Mouse (Mus musculus): ENCODE results near the gene Fam174a.

The Fam174a gene

GRCm38 (mm10) chr1:95313393-95314228 lies at the start of gene Fam174a:
Gene Fam174a (plus strand): TSS chr1:95313623.
- ATAC-seq (ENCODE audit: insufficient number of reproducible peaks, low FRiP score, low TSS enrichment) = peak; percentile 96

GRCm38 (mm10) chr1:95263843-95264242 lies 49.6 kb upstream of the Fam174a start:
- ATAC-seq (ENCODE audit: insufficient number of reproducible peaks, low FRiP score, low TSS enrichment) = no peak

- ATAC-seq (ENCODE audit: insufficient number of reproducible peaks, low FRiP score, low TSS enrichment) = no peak
Observed at GRCm38 (mm10) chr1:95267950-95268724, 45.3 kb upstream of the Fam174a start.

DNA sequence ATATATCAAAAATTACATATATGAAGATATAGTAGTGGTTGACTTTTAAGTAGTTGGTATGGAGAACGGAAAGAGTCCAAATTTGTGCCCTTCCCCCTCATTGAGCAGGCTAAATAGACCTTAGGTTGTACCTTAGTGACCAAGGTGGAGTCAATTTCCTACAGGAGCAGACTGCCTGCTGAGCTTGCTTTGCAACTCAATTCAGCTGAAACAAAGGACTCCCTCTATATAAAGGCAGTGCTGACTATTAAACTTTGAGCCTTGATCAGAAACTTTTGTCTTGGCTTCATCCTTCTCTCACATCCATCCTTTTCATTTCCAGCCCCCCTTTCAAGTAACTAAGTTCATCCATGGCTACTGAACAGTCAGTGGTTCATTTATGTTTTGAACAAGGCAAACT lies 40.1 kb upstream of the Fam174a start:
- no peak for ATAC-seq (ENCODE audit: insufficient number of reproducible peaks, low FRiP score, low TSS enrichment)

- no peak for ATAC-seq (ENCODE audit: insufficient number of reproducible peaks, low FRiP score, low TSS enrichment)
Observed at GRCm38 (mm10) chr1:95308324-95308723, 5.1 kb upstream of the Fam174a start.

- ATAC-seq (ENCODE audit: insufficient number of reproducible peaks, low FRiP score, low TSS enrichment) = peak; percentile 61; the same call in 1 of the 2 replicates
Observed at GRCm38 (mm10) chr1:95314229-95314555, 769 bp downstream of the Fam174a start.

- no peak for ATAC-seq (ENCODE audit: insufficient number of reproducible peaks, low FRiP score, low TSS enrichment)
Observed at GRCm38 (mm10) chr1:95315981-95316380, 2.6 kb downstream of the Fam174a start.

DNA sequence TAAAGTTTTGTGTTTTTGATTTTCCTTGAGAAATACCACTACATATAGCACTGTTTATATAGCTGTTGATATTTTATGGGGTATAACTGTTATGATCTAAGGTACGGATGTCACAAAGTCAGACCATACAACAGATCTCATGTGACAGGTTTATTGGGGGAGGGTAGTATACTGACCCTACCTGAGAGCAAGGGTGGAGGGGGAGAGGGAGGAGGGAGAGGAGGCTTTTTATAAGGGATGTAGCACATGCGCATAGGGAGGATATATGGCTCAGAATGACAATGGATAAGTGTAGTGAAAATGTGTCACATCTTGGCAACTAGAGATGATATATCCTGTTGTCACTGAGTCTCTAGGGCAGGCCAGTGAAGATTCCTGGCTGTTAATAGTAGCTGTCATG lies 8.8 kb downstream of the Fam174a start:
- ATAC-seq (ENCODE audit: insufficient number of reproducible peaks, low FRiP score, low TSS enrichment) = no peak

GRCm38 (mm10) chr1:95323004-95323403 lies 9.6 kb downstream of the Fam174a start:
- no peak for ATAC-seq (ENCODE audit: insufficient number of reproducible peaks, low FRiP score, low TSS enrichment)

DNA sequence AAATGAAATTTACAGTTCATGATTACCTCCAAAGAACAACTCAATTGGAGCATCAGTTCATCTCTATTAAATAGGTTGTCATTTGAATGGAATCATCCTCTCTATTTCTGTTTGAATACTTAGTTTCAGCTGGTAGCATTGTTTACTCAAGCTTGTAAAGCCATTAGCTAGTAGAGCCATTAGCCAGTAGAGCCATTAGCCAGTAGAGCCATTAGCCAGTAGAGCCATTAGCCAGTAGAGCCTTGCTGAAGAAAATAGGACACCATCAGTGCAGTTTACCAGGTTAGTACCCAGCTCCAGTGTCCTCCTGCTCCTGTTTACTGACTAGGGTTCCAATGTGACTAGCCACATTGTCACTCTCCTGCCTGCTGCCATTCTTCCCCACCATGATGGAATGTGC lies 13.4 kb downstream of the Fam174a start:
- no peak for ATAC-seq (ENCODE audit: insufficient number of reproducible peaks, low FRiP score, low TSS enrichment)

DNA sequence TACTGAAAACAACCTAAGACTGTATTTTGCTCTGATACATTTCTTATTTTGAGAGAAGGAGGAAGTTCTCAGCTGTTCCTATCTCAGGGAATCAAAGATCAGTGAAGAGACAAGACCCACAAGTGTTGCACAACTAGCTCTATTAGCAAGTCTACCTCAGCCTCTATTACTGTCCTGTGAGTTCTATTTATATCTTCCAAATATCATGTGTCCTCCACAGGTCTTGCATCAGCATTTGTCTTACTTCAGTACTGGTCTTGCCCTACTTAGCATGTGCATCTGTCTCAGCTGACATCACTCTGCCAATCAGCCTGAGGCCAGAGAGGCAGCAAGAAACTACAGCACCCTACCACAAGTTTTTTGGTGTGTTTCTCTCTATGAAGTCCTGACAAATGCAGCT lies 26.2 kb downstream of the Fam174a start:
- ATAC-seq (ENCODE audit: insufficient number of reproducible peaks, low FRiP score, low TSS enrichment) = no peak

DNA sequence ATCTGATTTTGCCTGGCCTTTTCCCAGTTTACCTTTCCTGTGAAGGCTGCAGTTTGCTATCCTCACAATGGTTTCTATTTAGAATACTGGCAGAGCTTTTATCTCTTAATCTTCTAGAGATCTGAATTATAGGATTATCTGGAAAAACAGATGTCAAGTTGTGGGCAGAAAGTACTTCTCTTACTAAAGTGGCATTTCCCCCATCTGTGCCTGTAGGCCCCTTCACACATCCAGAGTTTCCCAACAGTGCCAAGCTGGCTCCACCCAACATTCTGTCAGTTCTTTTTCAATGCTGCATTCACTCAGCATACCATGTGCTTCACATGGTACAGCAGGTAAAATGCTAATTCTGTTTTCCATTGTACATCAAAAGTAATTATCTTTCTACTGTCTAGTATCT lies 28.8 kb downstream of the Fam174a start:
- ATAC-seq (ENCODE audit: insufficient number of reproducible peaks, low FRiP score, low TSS enrichment) = no peak

- ATAC-seq (ENCODE audit: insufficient number of reproducible peaks, low FRiP score, low TSS enrichment) = no peak
Observed at GRCm38 (mm10) chr1:95343585-95344485, 30.4 kb downstream of the Fam174a start.

- no peak for ATAC-seq (ENCODE audit: insufficient number of reproducible peaks, low FRiP score, low TSS enrichment)
Observed at GRCm38 (mm10) chr1:95354146-95354545, 40.7 kb downstream of the Fam174a start.

DNA sequence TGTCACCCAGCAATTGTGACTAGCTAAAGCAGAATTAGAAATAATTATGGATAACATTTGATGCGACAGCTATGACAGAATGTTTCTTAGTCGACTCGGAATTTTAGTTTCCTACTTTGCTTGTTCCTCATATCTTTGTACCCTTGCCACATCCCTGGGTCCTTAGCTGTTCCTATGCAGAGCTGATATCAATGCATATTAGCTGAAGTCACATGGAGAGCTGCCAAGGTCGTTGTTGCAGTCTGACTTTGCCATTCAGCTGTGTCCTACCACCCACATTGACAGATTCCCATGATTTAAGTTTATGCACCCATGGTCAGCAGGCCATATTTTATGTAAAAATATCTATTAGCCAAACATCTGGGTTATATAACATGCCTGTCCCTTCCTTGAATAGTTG lies 43.5 kb downstream of the Fam174a start:
- ATAC-seq (ENCODE audit: insufficient number of reproducible peaks, low FRiP score, low TSS enrichment) = no peak

DNA sequence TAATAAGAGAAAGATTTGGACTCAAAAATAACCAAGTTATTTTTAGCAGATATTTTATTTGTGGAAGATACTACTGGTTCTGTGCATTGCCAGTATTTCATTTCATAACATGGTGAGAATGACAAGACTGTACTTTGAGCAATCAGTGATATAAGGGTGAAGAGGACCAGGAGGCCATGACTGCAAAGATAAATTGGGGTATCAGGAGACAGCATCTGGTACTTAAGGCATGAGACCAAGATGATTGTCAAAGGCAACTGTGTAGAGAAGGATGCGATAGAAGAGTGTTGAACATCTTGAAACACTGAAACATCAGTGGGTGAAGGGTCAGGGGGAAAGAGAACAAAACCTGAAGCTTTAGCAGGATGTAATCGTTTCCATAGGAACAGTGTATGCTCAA lies 50.3 kb downstream of the Fam174a start:
- ATAC-seq (ENCODE audit: insufficient number of reproducible peaks, low FRiP score, low TSS enrichment) = no peak

DNA sequence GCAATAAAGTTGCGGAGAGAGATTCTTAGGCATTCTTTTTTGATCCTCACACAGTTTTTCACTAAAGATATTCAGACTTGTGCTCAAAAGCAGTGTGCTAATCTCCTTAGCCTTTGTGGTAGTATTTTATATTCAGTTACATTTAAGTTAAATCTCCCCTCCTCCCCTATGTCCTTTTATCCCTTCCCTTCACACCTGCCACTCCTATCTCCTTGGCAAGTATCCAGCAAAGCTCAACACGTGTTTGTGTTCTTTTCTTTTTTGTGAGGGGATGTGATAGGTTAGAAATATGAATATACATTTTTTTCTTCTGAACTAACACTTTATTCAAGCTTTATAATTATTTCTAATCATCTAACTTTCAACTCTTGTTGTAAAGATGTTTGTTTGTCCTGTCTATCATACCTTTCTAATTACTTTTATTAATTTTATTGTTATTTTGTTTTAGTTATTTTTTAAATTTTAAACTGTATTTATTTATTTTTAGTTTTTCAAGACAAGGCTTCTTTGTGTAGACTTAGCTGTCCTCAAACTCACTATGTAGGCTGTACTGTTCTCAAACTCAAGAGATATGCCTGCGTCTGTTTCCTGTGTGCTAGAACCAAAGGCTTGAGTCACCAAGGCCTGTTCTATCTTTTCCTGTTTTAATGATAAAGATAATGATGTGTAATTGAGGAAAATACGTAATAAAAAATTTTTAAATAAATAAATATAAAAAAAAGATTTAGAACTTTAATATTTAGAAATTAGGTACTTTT lies 53.4 kb downstream of the Fam174a start:
- ATAC-seq (ENCODE audit: insufficient number of reproducible peaks, low FRiP score, low TSS enrichment) = no peak

GRCm38 (mm10) chr1:95367748-95368147 lies 54.3 kb downstream of the Fam174a start:
- no peak for ATAC-seq (ENCODE audit: insufficient number of reproducible peaks, low FRiP score, low TSS enrichment)

DNA sequence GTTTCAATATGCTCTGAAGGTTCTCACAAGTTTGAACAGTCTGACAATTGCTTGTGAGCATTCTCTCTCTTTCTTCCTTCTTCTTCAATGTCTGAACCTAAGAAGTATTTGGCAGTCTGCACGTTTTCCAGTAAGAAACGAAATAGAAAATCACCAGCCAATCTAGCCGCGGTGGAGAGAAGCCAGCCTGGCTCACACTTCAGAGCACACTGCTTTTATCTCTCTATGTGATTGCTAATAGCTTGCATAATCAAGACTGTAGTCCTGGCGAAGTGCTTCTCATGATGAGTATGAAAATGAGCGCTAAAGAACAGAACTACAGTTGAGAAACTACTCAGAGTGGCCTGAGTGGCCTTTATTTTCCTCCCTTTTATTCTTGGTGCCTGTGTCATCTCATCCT lies 62.0 kb downstream of the Fam174a start:
- ATAC-seq (ENCODE audit: insufficient number of reproducible peaks, low FRiP score, low TSS enrichment) = no peak

GRCm38 (mm10) chr1:95381028-95381427 lies 67.6 kb downstream of the Fam174a start:
- ATAC-seq (ENCODE audit: insufficient number of reproducible peaks, low FRiP score, low TSS enrichment) = no peak

Measured in cerebellum, adult (tissue).